Mouse (Mus musculus): ENCODE results near the gene Smo.

DNA sequence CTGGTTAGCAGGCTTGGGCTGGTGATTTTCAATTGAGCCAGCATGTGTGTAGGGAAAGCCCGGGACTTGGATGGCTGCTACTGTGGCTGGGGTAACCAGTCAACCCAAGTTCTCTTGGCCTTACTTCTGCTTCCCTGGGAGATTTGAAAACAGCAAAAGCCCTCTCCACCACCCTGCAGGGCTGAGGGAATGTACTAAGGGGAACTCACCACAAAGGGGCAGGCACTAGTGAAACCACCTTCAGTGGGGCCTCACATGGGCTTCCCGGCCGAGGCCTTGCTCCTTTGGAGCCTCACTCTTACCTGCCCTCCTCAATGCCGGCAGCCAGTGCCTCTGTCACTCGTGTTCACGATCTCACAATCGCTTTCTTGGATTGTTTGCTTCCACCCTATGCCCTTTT is 39.3 kb upstream of the Smo start:
- TF ChIP-seq GATA1 (IDR thresholded peaks at IDR 0.05; ENCODE audit: borderline replicate concordance, low read length) (no peak), FLI1 (IDR thresholded peaks at IDR 0.05; ENCODE audit: low read length) (no peak)
